Mouse (Mus musculus) adrenal gland, adult (tissue): ENCODE data around the gene Nell2.

ENCODE experiments used
- DNase-seq, 2 experiments: peaks; one replicate each; pipeline ENCODE4 v3.0.0; 2022 to 2023; ENCODE audit warnings: low spot score in 1 of 2; ENCODE audit not compliant: inconsistent age in 2 of 2

The Nell2 gene

DNA sequence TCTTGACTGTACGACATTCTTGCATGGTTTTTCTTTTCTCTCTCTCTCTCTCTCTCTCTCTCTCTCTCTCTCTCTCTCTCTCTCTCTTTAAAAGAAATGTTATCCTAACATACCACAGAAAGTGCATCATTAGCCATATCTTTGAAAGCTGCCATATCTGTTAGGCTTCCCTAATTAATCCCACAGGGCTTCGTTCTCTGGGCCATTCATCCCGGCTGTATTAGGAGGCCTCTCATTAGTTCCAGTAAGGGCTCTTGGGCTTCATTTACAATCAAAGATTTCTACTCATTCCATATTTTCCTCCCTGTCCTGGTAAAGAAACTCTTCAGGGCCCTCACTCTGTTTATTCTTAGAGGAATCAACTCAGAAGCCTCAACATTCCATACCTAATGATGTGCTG, 161.9 kb downstream of the Nell2 start:
- no peak for DNase-seq

DNA sequence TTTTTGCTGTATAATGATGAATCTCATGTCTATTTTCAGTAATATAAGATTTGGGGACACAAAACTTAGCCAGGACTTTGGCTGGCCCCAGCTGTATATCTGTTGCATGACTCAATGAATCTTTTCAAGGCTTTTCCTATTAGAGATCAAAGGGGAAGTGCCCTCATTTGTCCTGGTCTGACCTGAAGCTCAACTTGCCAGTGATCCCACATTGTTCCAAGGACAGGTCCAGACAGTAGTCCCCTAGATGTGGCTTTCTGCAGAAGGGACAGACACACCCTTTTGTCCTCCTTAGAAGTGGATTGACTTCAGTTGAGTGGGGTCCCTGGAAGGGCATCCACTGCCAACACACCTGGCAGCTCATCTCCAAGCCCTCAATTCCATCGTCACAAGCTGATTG, 173.6 kb downstream of the Nell2 start:
- DNase-seq, result peak; percentile 52 to 72

DNA sequence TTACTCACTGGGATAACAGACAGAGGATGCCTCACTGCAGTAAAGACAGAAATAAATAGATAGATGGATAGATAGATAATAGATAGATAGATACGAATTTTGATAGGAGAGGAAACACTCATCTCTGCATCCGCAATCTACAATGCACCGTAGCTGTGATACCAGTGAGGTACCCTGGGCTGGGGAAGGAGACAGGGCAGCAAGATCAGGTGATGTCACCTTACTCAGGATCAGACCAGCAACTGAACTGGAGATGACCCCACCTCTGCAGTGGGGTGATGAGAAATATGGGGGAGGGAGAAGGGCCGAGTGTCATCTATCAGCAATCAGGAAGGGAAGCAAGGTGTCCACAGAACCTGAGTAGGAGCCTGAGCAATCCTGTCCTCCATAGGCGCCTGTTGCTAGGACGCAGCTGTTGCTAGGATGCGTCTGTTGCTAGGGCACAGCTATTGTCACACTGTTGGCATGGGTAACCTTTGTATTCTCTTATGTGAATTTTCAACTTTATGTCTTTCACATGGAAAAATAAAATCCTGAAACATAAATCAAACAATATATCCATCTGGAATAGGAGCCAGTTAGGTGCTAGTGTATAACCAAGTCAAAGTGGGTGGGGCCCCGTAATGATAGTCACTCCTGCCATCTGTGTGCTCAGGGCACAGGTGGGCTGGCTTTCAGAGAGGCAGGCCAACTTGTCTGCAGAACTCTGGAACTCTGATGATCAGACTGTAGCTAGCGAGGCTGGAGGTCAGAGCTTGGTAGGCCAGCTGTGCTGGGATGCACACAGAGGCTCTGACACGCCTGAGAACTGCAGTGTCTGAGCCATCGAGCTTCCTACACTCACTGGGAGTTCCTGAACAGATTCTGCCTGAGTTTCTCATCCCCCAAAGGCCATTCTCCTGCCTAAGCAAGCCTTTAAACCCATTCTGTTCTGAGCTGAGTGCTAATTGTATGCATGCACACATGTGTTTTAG, 193.7 kb downstream of the Nell2 start:
- no peak for DNase-seq

DNA sequence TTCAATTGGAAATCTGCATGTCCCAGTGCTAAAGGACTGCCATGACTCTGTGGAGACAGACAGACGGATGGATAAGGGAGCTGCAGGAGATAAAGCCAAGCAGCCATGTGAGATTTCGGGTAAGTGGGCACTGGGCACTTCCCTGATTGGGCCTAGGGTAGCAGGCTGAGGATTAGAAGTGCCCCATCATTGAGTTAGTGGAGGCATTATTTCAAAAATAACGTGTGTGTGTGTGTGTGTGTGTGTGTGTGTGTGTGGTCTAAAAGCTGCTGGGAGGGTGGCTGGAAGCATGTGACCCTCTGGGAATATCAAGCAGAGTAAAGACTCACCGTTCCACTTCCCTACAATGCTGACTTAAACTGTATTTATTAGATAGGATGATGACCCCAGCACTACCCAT, 195.1 kb downstream of the Nell2 start:
- DNase-seq, result no peak

DNA sequence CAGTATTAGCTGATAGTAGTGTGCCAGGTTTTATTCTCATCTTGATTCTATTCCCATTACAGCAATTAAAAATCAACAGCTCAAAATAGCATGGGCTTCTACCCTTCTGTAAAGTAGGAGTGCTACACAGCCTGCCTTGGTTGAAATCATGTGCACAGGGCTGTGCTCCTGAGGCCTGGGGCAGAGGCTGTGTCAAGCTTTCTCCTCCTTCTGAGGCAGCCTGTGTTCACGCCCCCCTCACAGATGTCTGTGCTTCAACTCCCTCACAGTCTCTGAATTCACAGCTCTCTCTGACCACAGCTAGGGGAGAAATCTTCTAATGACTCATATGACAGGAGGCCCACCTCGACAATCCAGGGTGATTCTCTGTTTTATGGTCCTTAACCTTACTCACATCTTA, 197.4 kb downstream of the Nell2 start:
- no peak for DNase-seq

DNA sequence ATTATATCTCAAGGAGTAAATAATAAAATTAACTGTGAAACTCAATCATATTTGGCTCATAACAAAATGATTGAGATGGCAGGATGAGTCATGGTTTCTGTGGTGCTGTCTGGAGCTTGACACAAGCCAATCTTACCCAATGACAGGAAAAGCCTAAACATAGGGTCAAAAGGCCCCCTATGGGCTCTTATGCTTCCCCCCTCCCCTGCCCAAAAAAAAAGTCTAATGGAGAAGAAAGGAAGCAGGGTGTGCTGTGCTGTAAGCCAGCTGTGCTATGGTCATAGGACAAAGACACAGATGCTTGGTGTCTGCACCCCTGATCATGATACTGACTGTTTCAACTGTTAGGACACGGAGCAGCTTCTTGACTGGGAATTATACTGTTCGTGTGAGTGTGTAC, 205.6 kb downstream of the Nell2 start:
- peak in 1 of 2 experiments; percentile 28 for DNase-seq

DNA sequence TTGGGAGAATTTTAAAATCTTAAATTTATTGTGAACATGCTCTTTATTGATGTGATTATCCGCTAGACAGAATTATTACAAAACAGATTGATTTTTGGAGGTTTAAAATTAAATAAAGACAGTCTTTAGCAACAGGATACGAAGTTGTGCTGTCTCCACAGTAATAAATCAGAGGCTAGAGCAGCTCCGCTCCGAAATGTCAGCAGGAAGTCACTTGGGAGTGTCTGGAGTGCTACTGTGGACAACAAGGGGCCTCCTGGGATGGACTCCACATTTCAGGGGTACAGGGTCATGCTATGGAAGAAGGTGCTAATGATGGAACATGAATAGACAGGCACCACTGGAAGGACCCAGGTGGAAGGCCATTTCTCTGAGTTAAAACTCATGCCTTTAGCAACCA, 211.7 kb downstream of the Nell2 start:
- DNase-seq, result no peak

DNA sequence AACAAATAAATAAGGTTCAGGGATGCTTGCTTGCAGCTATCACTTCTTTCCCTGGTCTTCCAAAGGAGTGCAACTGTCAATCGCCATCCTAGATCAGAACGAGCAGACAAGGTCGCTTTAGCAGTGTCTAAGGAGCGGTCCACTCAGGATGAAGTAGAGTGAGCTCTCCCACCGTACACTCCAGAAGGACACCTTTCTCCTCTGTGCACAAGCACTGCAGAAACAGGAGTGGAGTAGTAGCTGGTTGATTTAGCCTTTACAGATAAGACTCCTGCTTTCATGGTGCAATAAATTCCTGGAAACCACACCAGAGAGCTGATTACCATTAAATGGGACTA, 213.6 kb downstream of the Nell2 start:
- DNase-seq, result no peak

DNA sequence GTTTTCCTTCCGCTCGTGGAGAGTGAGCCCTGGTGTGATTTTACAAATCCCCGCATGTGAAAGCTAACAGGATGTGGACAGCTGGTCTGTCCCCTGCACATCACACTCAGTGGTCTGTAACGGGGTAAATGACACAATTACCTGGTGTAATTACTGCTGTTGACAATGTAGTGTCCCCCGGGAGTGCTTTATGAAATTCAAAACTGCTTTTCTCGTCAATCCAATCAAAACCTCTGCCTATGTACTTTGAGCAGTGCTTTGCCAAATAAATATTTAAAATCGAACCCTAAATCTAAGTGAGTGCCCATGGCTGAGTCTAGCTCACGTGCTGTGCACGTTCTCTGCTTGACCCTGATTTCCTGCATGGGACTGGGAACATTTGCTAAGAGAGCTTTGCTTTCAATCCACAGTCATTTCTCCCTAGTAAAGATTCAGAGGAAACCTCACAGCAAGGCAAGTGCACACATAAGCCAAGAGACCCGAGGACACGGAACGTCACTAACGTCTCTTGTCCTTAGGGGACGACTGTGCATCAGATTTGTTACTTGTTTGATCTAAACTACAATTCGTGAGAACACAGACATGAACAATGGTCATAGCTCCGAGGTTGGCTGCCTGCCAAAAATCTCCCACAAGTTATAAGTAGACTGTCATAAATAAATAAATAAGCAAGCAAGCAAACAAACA, 214.1 kb downstream of the Nell2 start:
- peak; percentile 15 to 46 for DNase-seq

DNA sequence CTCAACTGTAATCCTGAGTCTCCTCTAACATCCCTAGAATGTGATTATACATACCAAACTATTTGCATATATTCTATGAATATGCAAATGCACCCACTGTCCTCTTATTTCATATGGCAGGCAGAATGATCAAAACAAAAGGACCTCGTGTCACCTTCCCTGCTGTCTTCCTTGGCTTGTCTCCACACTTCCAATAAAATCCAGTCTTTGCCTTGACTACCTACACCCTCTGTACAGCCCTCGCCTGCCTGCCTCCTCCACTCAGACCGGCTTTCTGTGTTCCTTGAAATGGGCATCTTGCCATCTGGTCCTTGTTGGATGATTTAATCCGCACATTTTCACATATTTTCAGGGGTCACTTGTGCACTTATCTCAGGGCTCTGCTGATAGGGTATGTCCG, 215.1 kb downstream of the Nell2 start:
- DNase-seq, result no peak

DNA sequence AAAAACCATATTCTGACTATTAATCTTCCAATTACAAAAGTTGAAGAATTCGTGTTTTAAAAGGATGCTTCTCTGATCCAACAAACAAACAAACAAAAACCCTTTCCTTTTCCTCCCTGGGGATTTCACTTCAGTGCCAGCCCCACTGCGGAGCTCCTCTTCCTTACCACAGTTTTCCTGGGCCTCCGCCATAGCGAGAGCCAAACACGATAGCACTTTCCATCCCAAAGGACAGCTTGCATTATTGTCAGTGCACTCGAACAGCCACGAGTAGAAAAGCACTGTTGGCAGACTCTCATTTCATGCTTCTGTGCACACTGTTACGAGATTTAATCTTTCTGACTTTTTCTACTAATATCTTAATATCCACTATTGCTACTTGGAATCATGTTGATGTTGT, 224.3 kb downstream of the Nell2 start:
- DNase-seq, result no peak

DNA sequence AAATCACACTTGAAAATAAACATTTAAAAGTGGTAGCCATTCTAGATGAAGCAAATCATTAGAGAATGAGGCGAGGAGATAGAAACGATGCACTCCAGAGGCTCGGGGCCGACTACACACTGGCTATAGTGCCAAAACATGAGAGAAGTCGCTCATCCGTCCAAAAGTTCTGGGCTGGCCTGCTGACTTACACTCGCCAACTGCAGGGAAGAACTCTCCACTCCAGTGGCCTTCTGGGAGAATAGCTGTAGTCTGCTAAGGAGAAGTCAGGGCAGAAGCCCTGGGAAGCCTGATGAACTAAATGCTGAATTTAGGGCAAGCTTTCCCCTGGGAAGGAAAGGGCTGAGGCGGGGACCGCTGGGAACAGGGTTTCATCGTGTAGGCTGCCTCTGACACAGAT, 231.8 kb downstream of the Nell2 start:
- no peak for DNase-seq

DNA sequence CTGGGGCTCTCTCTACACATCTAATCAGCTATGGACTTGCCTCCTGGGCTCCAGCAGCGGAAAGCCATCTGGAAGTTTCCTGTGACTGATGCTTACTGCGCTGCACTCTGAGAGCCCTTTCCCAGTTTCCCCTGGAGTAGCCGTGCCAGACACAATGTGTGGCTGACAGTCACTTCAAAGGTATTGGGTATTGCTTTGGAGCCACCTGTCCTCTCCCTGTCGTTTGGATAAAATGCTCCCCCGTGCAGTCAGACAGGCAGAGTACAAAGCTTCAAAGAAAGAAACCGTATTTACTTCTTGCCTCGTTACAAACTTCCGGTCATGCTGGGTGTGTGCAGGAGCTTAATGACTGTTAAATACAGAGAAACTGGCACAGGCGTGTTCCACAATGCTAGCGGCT, 239.3 kb downstream of the Nell2 start:
- no peak for DNase-seq

DNA sequence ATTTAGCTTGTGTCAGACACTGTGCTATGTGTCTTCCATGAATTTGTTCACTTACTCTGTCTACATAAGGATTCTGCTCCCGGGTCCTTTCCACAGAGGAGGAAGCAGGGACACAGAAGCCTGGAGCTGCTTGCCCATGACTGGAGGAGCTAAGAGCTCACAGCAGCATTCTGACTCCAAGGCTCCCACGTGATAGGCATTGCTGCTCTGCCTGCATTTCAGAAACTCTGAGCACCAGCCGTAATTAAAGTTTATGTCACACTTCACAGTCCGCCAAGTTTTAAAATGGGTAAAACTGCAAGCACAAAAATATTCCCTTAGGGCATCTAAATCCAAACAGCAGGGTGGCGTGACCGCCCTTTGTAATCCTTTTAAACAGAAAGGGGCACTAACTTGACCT, 243.2 kb downstream of the Nell2 start:
- no peak for DNase-seq

DNA sequence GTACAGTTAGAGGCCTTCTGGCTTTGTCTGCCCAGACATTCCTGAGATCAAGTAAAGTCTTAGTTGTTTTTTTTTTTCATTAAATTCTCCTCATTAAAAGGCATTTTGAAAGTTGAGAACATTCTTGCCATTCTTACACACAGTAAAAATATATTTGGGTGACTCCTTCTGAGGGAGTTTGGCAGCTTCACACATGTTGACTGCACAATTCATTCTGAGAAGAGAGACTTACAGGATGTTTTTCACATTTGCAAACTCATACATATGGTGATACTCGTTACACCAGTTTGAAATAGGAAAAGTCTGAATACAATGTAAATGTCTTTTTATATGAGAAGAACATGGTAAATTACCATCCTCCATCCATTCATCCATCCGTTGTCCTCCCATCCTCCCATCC, 247.4 kb downstream of the Nell2 start:
- no peak for DNase-seq

DNA sequence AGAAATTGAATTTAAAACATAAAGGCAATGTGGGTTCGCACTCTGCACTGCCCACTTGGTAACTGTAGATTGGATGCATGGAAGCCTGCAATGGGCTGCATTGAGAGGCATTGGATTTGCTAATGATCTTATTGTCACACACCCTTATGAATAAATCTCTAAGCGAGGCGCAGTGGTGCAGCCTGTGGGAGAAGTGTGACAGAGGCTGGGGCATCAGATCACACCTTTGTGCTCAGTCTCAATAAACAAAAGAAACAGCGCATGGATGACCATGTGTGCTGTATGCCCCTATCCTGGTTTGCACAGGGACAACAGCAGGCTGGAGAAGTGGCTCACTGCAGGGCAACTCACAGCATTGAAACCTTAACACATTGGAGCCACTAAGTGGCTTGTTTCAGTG, 250.4 kb downstream of the Nell2 start:
- DNase-seq, result no peak

DNA sequence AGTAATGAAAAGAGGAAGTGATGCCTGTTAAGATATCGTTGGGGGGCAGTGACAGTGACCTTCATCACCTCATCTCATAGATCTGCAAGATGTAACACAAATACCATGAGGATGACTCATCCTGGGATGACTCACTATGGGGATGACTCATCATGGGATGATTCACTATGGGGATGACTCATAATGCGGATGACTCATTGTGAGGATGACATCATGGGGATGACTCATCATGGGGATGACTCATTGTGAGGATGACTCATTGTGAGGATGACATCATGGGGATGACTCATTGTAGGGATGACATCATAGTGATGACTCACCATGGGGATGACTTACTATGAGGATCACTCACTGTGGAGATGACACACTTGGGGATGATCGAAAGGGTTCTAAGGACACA, 251.8 kb downstream of the Nell2 start:
- peak in 1 of 2 experiments; percentile 44 for DNase-seq

DNA sequence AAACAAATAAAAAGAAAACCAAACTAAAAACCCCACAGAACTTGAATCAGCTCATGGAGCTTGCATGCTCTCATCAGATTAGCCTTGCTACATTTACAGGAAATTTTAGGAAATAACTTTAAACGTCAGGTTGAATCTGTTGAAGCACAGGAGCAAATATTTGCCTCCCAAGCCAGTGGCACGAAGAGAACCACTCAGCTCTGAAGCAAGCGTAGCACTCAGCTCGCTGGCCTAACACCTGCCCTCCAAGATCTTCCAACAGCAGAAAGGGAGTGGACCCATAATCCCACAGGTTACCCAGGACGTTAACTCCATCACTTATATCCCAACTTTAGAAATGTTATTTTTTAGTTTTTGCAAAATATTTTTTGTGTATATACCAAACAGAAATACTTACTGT, 252.8 kb downstream of the Nell2 start:
- no peak for DNase-seq

DNA sequence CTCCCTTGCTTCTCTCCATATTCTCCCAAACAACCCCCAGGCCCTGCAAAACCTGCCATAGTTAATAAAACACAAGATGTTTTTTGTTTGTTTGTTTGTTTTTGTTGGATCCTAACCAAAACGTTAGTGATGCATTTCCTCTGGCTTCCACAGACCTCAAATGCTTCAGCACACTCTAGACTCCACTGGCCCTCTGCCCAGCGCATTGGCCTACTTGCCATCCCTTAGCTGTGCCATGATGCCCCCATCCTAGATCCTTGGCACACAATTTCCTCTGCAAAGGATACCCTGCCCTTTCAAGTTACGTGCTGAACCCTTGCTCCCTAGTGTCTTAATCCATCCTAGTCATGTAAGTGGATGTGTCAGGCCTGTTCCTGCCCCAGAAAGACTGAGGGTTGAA, 255.1 kb downstream of the Nell2 start:
- no peak for DNase-seq

DNA sequence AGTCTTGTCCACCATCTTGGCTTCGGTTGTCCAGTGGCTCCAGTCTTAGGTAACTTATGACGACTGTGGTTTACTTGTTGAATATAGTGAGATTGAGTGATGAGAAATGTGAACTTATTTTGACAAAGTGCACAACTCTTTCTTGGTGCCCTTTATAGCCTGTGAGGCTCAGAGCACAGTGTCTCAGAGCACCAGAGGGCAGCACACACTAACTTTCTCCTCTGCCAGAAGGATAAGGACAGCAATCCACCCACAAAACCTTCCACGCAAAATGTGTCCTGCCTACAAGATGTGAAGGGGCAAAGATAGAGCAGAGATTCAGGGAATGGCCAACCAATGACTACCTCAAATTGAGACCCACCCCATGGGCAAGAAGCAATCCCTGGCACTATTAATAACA, 256.2 kb downstream of the Nell2 start:
- DNase-seq, result peak; percentile 31 to 69

DNA sequence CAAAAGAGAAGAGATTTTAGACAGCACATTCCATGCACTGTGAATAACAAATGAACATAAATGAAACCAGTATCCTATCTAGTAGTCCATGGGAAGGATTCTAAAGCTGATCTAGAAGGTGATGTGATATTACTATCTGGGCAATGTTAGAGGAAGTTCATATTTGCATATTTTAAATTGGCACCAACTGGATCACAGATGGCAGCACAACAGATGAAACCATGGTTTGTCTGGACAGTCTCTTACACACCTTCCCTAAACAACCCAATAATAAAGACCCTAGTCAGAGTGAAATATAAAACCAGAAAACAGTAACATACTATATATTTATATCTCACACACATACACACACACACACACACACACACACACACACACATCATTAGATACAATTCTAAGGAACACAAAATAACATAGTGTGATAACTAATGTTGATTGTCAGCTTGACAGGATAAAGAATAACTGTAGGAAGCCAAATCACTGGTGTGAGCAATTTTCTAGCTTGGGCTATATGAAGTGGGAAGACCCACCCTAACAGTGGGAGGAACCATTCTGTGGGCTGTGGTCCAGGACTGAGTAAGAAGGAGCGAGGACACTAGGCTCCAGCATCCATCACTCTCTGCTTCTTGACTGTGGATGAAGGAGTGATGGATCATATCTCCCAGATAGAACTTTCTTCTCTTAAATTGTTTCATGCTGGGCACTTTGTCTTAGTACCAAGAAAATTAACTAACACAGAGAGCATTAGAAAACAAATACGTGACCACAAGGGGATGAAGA, 268.5 kb downstream of the Nell2 start:
- DNase-seq, result no peak

DNA sequence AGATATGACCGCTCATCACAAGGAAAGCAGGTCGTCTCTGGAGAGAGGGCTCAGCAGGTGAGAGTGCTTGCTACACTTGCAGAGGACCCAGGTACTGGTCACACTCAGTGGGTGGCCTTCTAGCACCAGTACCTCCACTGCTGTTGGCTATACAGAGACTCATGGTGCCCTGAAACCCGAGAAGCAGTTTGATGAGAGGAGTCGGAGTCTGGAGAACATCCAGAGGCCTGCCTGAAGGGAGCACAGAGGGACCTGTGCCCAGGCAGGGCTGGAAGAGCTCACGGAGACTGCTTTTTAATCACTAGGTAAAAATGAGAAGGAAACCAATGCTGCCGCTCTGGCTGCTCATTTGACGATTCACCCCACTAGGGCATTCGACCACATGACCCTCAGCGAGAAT, 271.2 kb downstream of the Nell2 start:
- DNase-seq, result no peak
